Mouse (Mus musculus) inflammation-experienced regulatory T-cells, adult 6 months (primary cell): ENCODE results near the gene Gm9603. TPM values are rescaled to one million over a fixed set of nuclear protein-coding genes. Genes with fewer than 3 reads are reported as not detected.
"Not testable (repeated sequence)": the region's sequence is repeated elsewhere in the genome, so short reads cannot be mapped to it uniquely, and the experiment has no call there.

Experiments used
- ATAC-seq: one replicate; pipeline ENCODE4 v1.8.0; 2017
- polyA plus RNA-seq, 3 experiments: library from polyadenylated mRNA; unstranded; fragments of 100-300 nt; shearing (Covaris generic); gene quantifications; one replicate each; pipeline ENCODE4 v1.2.1; 2017

Gene Gm9603
- polyA plus RNA-seq = not detected

DNA sequence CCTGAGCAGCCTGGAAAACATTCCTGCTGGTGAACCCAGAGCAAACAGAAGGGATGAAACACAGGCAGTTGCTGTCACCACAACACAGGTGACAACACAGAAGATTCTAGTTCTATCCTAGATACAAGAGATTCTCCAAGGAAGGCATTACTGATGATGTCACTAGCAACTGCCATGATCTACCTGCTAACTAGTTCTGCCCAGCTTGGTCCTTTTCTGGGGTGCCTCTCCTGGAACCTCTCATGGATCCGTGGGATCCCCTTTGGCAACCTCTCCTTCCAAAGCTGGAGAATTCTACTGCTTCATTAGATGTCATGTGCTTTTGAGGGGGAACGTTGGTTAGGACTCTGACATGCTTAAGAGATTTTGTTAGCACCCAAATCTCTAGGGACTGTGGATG lies at the start of gene Gm9603:
Gm9603 (minus strand) TSS at position 101 of the 400 bp plus-strand sequence.
- ATAC-seq = not testable (repeated sequence)

DNA sequence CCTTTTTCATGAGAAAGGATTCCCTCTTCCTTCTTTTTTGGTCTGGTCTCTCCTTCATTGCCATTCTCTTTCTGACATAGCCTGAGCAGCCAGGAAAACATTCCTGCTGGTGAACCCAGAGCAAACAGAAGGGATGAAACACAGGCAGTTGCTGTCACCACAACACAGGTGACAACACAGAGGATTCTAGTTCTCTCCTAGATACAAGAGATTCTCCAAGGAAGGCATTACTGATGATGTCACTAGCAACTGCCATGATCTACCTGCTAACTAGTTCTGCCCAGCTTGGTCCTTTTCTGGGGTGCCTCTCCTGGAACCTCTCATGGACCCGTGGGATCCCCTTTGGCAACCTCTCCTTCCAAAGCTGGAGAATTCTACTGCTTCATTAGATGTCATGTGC lies 54.3 kb downstream of the Gm9603 start, which contains the start of gene Gm8265:
Gm8265 (minus strand) TSS at position 101 of the 400 bp plus-strand sequence.
- not testable (repeated sequence) for ATAC-seq

Other genes starting within 250 kb of the Gm9603 start
- 1 to 10 TPM in 1 of 3 experiments, not detected in 2; 8.9 TPM for gene Gm3194, start 232.0 kb downstream of the Gm9603 start, polyA plus RNA-seq
- not detected for gene Gm8246, start 209.6 kb downstream of the Gm9603 start, polyA plus RNA-seq
- not detected for gene Gm3187, start 203.2 kb downstream of the Gm9603 start, polyA plus RNA-seq
- gene Gm3488, start 185.8 kb downstream of the Gm9603 start, polyA plus RNA-seq = 10 to 100 TPM in 1 of 3 experiments, 1 to 10 TPM in 2; 2.4 to 17.1 (median 8.5) TPM
- gene Gm3532, start 149.0 kb downstream of the Gm9603 start, polyA plus RNA-seq = not detected
- gene Gm8265, start 54.4 kb downstream of the Gm9603 start, polyA plus RNA-seq = not detected
- 1 to 10 TPM in 2 of 3 experiments, under 1 TPM in 1; 0.93 to 2.7 (median 1.2) TPM for gene Gm3373, start 54.1 kb upstream of the Gm9603 start, polyA plus RNA-seq
- 10 to 100 TPM in 2 of 3 experiments, 1 to 10 TPM in 1; 2.7 to 14.0 (median 10.3) TPM for gene Gm3383, start 120.5 kb upstream of the Gm9603 start, polyA plus RNA-seq
- not detected for gene Gm3424, start 142.9 kb upstream of the Gm9603 start, polyA plus RNA-seq
- gene Gm8237, start 192.9 kb upstream of the Gm9603 start, polyA plus RNA-seq = 1 to 10 TPM; 1.3 to 4.5 (median 1.4) TPM